Mouse (Mus musculus): ENCODE measurements around the gene Pigm. TPM values are rescaled to one million over a fixed set of nuclear protein-coding genes. Genes with fewer than 3 reads are reported as not detected.

The Pigm gene
- polyA plus RNA-seq, 1 experiment from 2014 or later = 9.4 TPM

Other genes starting within 250 kb of the Pigm start
- gene Pex19, start 249.8 kb upstream of the Pigm start, polyA plus RNA-seq (2016; fragmentation: Nextera tagmentation; extraction: Ambion mirVana) = 191 TPM in 2 replicates
- 127 and 128 TPM in 2 replicates for gene Dcaf8, start 228.5 kb upstream of the Pigm start, polyA plus RNA-seq (2016; fragmentation: Nextera tagmentation; extraction: Ambion mirVana)
- 293 and 305 TPM in 2 replicates for gene Pea15a, start 169.7 kb upstream of the Pigm start, polyA plus RNA-seq (2016; fragmentation: Nextera tagmentation; extraction: Ambion mirVana)
- gene Casq1, start 156.7 kb upstream of the Pigm start, polyA plus RNA-seq (2016; fragmentation: Nextera tagmentation; extraction: Ambion mirVana) = 2.1 TPM in 2 replicates
- gene Atp1a4, start 118.1 kb upstream of the Pigm start, polyA plus RNA-seq (2016; fragmentation: Nextera tagmentation; extraction: Ambion mirVana) = not detected in 2 replicates
- 165 and 171 TPM in 2 replicates for gene Igsf8, start 114.9 kb upstream of the Pigm start, polyA plus RNA-seq (2016; fragmentation: Nextera tagmentation; extraction: Ambion mirVana)
- gene Atp1a2, start 78.5 kb upstream of the Pigm start, polyA plus RNA-seq (2016; fragmentation: Nextera tagmentation; extraction: Ambion mirVana) = 14.5 and 14.9 TPM in 2 replicates
- gene Kcnj9, start 47.2 kb upstream of the Pigm start, polyA plus RNA-seq (2016; fragmentation: Nextera tagmentation; extraction: Ambion mirVana) = 1.4 and 1.6 TPM in 2 replicates
- 0.96 and 1.3 TPM in 2 replicates for gene Kcnj10, start 35.3 kb upstream of the Pigm start, polyA plus RNA-seq (2016; fragmentation: Nextera tagmentation; extraction: Ambion mirVana)
- gene Slamf9, start 98.8 kb downstream of the Pigm start, polyA plus RNA-seq (2016; fragmentation: Nextera tagmentation; extraction: Ambion mirVana) = 0.19 TPM in 1 of 2 replicates, not detected in the other
- 83.5 and 84.1 TPM in 2 replicates for gene Igsf9, start 105.2 kb downstream of the Pigm start, polyA plus RNA-seq (2016; fragmentation: Nextera tagmentation; extraction: Ambion mirVana)
- gene Tagln2, start 123.5 kb downstream of the Pigm start, polyA plus RNA-seq (2016; fragmentation: Nextera tagmentation; extraction: Ambion mirVana) = 105 and 131 TPM in 2 replicates
- gene Cfap45, start 144.3 kb downstream of the Pigm start, polyA plus RNA-seq (2016; fragmentation: Nextera tagmentation; extraction: Ambion mirVana) = 2.3 and 2.5 TPM in 2 replicates
- gene Vsig8, start 179.4 kb downstream of the Pigm start, polyA plus RNA-seq (2016; fragmentation: Nextera tagmentation; extraction: Ambion mirVana) = 0.31 and 0.58 TPM in 2 replicates
- gene Slamf8, start 214.0 kb downstream of the Pigm start, polyA plus RNA-seq (2016; fragmentation: Nextera tagmentation; extraction: Ambion mirVana) = not detected in 2 replicates
- gene Fcrl6, start 226.0 kb downstream of the Pigm start, polyA plus RNA-seq (2016; fragmentation: Nextera tagmentation; extraction: Ambion mirVana) = 0.16 and 0.19 TPM in 2 replicates

Measured in neural tube, embryonic 12.5 days (tissue).